Mouse (Mus musculus) hindbrain, embryonic 12.5 days (tissue): ENCODE data around the gene Ormdl2. TPM values are rescaled to one million over a fixed set of nuclear protein-coding genes. Genes with fewer than 3 reads are reported as not detected.

Experiments used
- ATAC-seq: fragments of 200-750 bp; cut with Nextera tagmentation; 2 replicates; pipeline ENCODE4 v1.8.0; 2017; ENCODE audit warnings: moderate TSS enrichment; ENCODE audit not compliant: low FRiP score
- H3K27ac ChIP-seq: fragments of 300-500 bp; sonication (generic); 2 replicates; pipeline ENCODE4 v1.5.1; 2016; ENCODE audit warnings: mild to moderate bottlenecking
- H3K27me3 ChIP-seq: fragments of 300-500 bp; sonication (generic); 2 replicates; pipeline ENCODE4 v1.6.1; 2016; ENCODE audit warnings: mild to moderate bottlenecking
- H3K36me3 ChIP-seq: fragments of 300-500 bp; sonication (generic); 2 replicates; pipeline ENCODE4 v1.6.1; 2016; ENCODE audit warnings: mild to moderate bottlenecking
- H3K4me1 ChIP-seq: fragments of 300-500 bp; sonication (generic); 2 replicates; pipeline ENCODE4 v1.6.1; 2016
- H3K4me2 ChIP-seq: fragments of 300-500 bp; sonication (generic); replicated peaks from 2 replicates; pipeline ENCODE4 v1.6.1; 2016; ENCODE audit warnings: mild to moderate bottlenecking
- H3K4me3 ChIP-seq: fragments of 300-500 bp; sonication (generic); 2 replicates; pipeline ENCODE4 v1.5.1; 2016; ENCODE audit warnings: mild to moderate bottlenecking
- H3K9ac ChIP-seq: fragments of 300-500 bp; sonication (generic); 2 replicates; pipeline ENCODE4 v1.6.1; 2016; ENCODE audit warnings: mild to moderate bottlenecking, moderate library complexity
- H3K9me3 ChIP-seq: fragments of 300-500 bp; sonication (generic); replicated peaks from 2 replicates; pipeline ENCODE4 v1.6.1; 2016; ENCODE audit warnings: mild to moderate bottlenecking
- WGBS: fragments of 180-500 bp; shearing (Covaris S2); methylation state at CpG from one replicate; pipeline ENCODE4 v1.1.7; 2016; 5-methylcytosine and 5-hydroxymethylcytosine counted together
- polyA plus RNA-seq: library from polyadenylated mRNA; unstranded; fragments of >200 nt; fragmentation: Nextera tagmentation; extraction: Ambion mirVana; gene quantifications from 2 replicates; pipeline ENCODE4 v1.2.1, GENCODE M21; 2016

The Ormdl2 gene
- polyA plus RNA-seq, 1 experiment from 2014 or later = 41.4 TPM

- H3K27me3 ChIP-seq = no peaks in the 10 kb centered on the region
- no peak overlapping the region for H3K27ac ChIP-seq
- H3K4me3 ChIP-seq = no peak overlapping the region
- no peak overlapping the region for H3K4me2 ChIP-seq
- H3K36me3 ChIP-seq = peaks cover 24% of the 10 kb centered on the region
- peaks cover 23% of the 10 kb centered on the region for H3K4me1 ChIP-seq
- no peak for ATAC-seq
- WGBS = 89% methylated on average over 16 of the region's 16 CpGs
- no peaks in the 10 kb centered on the region for H3K9me3 ChIP-seq
- H3K9ac ChIP-seq = peak overlapping the region; percentile 9; the same call in 1 of the 2 replicates
Measured at GRCm38 (mm10) chr10:128801981-128802495, 19.4 kb downstream of the Ormdl2 start.

- WGBS = 95% methylated on average over 8 of the region's 8 CpGs
- no peak for ATAC-seq
- H3K4me3 ChIP-seq = no peak overlapping the region
- H3K36me3 ChIP-seq = peaks cover 21% of the 10 kb centered on the region
- H3K9ac ChIP-seq = no peak overlapping the region
- H3K27ac ChIP-seq = no peak overlapping the region
- H3K9me3 ChIP-seq = no peaks in the 10 kb centered on the region
- H3K4me2 ChIP-seq = no peak overlapping the region
- peaks cover 11% of the 10 kb centered on the region for H3K4me1 ChIP-seq
- H3K27me3 ChIP-seq = no peaks in the 10 kb centered on the region
Measured at GRCm38 (mm10) chr10:128798676-128799075, 22.8 kb downstream of the Ormdl2 start.

- WGBS = 100% methylated on average over 3 of the region's 3 CpGs
- H3K27ac ChIP-seq = no peak overlapping the region
- no peak overlapping the region for H3K4me3 ChIP-seq
- H3K4me1 ChIP-seq = no peaks in the 10 kb centered on the region
- no peak overlapping the region for H3K4me2 ChIP-seq
- no peaks in the 10 kb centered on the region for H3K9me3 ChIP-seq
- peaks cover 15% of the 10 kb centered on the region; the same call in 1 of the 2 replicates for H3K36me3 ChIP-seq
- H3K27me3 ChIP-seq = no peaks in the 10 kb centered on the region
- H3K9ac ChIP-seq = no peak overlapping the region
- ATAC-seq = no peak
Measured at GRCm38 (mm10) chr10:128795581-128795980, 25.9 kb downstream of the Ormdl2 start.

GRCm38 (mm10) chr10:128794391-128794790 lies 27.1 kb downstream of the Ormdl2 start:
- Histone ChIP-seq H3K4me2 (no peak overlapping the region), H3K27me3 (no peaks in the 10 kb centered on the region), H3K36me3 (peaks cover 10% of the 10 kb centered on the region; the same call in 1 of the 2 replicates), H3K27ac (no peak overlapping the region), H3K9me3 (no peaks in the 10 kb centered on the region), H3K4me3 (no peak overlapping the region), H3K9ac (no peak overlapping the region), H3K4me1 (no peaks in the 10 kb centered on the region)
- WGBS = 93% methylated on average over 5 of the region's 5 CpGs
- no peak for ATAC-seq

GRCm38 (mm10) chr10:128793258-128793657 lies 28.2 kb downstream of the Ormdl2 start:
- Histone ChIP-seq H3K4me2 (no peak overlapping the region), H3K4me1 (no peaks in the 10 kb centered on the region), H3K36me3 (peaks cover 3% of the 10 kb centered on the region; the same call in 1 of the 2 replicates), H3K27me3 (no peaks in the 10 kb centered on the region), H3K4me3 (no peak overlapping the region), H3K9me3 (no peaks in the 10 kb centered on the region), H3K9ac (no peak overlapping the region), H3K27ac (no peak overlapping the region)
- no peak for ATAC-seq
- 100% methylated on average over 1 of the region's 1 CpGs for WGBS

GRCm38 (mm10) chr10:128792041-128792440 lies 29.4 kb downstream of the Ormdl2 start:
- Histone ChIP-seq H3K27ac (no peak overlapping the region), H3K36me3 (no peaks in the 10 kb centered on the region), H3K4me1 (no peaks in the 10 kb centered on the region), H3K4me3 (no peak overlapping the region), H3K9ac (no peak overlapping the region), H3K27me3 (no peaks in the 10 kb centered on the region), H3K4me2 (no peak overlapping the region), H3K9me3 (no peaks in the 10 kb centered on the region)
- no peak for ATAC-seq

- no peak for ATAC-seq
- no peaks in the 10 kb centered on the region for H3K36me3 ChIP-seq
- 73% methylated on average over 7 of the region's 7 CpGs for WGBS
- no peak within 1 kb of the TSS for H3K9ac ChIP-seq
- no peak within 1 kb of the TSS for H3K4me2 ChIP-seq
- H3K27ac ChIP-seq = no peak within 1 kb of the TSS
- H3K27me3 ChIP-seq = no peaks in the 10 kb centered on the region
- H3K9me3 ChIP-seq = no peaks in the 10 kb centered on the region
- H3K4me1 ChIP-seq = no peaks in the 10 kb centered on the region
- H3K4me3 ChIP-seq = no peak within 1 kb of the TSS
Measured at GRCm38 (mm10) chr10:128790398-128791124, 30.9 kb downstream of the Ormdl2 start, which contains the start of gene Mmp19. Gene Mmp19, plus strand, starts transcription at chr10:128790910.

GRCm38 (mm10) chr10:128780200-128780599 lies 41.2 kb downstream of the Ormdl2 start:
- Histone ChIP-seq H3K4me1 (no peaks in the 10 kb centered on the region), H3K27me3 (no peaks in the 10 kb centered on the region), H3K9me3 (peaks cover 10% of the 10 kb centered on the region; the same call in 1 of the 2 replicates), H3K27ac (no peak overlapping the region), H3K4me3 (no peak overlapping the region), H3K9ac (no peak overlapping the region), H3K36me3 (no peaks in the 10 kb centered on the region), H3K4me2 (no peak overlapping the region)
- no peak for ATAC-seq
- 86% methylated on average over 1 of the region's 1 CpGs for WGBS

GRCm38 (mm10) chr10:128779011-128779795 lies 42.2 kb downstream of the Ormdl2 start:
- ATAC-seq = no peak
- WGBS = 29% methylated on average over 8 of the region's 8 CpGs
- Histone ChIP-seq H3K9ac (no peak overlapping the region), H3K27me3 (no peaks in the 10 kb centered on the region), H3K36me3 (no peaks in the 10 kb centered on the region), H3K9me3 (peaks cover 5% of the 10 kb centered on the region; the same call in 1 of the 2 replicates), H3K27ac (no peak overlapping the region), H3K4me2 (no peak overlapping the region), H3K4me3 (no peak overlapping the region), H3K4me1 (no peaks in the 10 kb centered on the region)

- Histone ChIP-seq H3K4me1 (no peaks in the 10 kb centered on the region), H3K4me2 (no peak overlapping the region), H3K27me3 (no peaks in the 10 kb centered on the region), H3K9me3 (no peaks in the 10 kb centered on the region), H3K4me3 (no peak overlapping the region), H3K27ac (no peak overlapping the region), H3K36me3 (no peaks in the 10 kb centered on the region), H3K9ac (no peak overlapping the region)
- ATAC-seq = no peak
- WGBS = 88% methylated on average over 2 of the region's 2 CpGs
Measured at GRCm38 (mm10) chr10:128778441-128778840, 43.0 kb downstream of the Ormdl2 start.

- ATAC-seq = no peak
- Histone ChIP-seq H3K4me1 (no peaks in the 10 kb centered on the region), H3K36me3 (no peaks in the 10 kb centered on the region), H3K4me3 (no peak overlapping the region), H3K9ac (no peak overlapping the region), H3K9me3 (no peaks in the 10 kb centered on the region), H3K27me3 (no peaks in the 10 kb centered on the region), H3K27ac (no peak overlapping the region), H3K4me2 (no peak overlapping the region)
- WGBS = 35% methylated on average over 5 of the region's 5 CpGs
Measured at GRCm38 (mm10) chr10:128773685-128774084, 47.8 kb downstream of the Ormdl2 start.

GRCm38 (mm10) chr10:128772895-128773294 lies 48.5 kb downstream of the Ormdl2 start:
- H3K9ac ChIP-seq = no peak overlapping the region
- WGBS = 81% methylated on average over 2 of the region's 2 CpGs

More at GRCm38 (mm10) chr10:128772895-128773294, 48.5 kb downstream of the Ormdl2 start:
- H3K27me3 ChIP-seq = no peaks in the 10 kb centered on the region
- no peak overlapping the region for H3K27ac ChIP-seq
- H3K4me3 ChIP-seq = no peak overlapping the region
- H3K4me2 ChIP-seq = no peak overlapping the region
- no peaks in the 10 kb centered on the region for H3K9me3 ChIP-seq
- H3K36me3 ChIP-seq = no peaks in the 10 kb centered on the region
- H3K4me1 ChIP-seq = no peaks in the 10 kb centered on the region
- ATAC-seq = no peak
